Mouse (Mus musculus): Measurements from ENCODE around the gene Fam172a. TPM values are rescaled to one million over a fixed set of nuclear protein-coding genes. Genes with fewer than 3 reads are reported as not detected.

The Fam172a gene
- polyA plus RNA-seq, 1 experiment = 20.6 TPM

GRCm38 (mm10) chr13:78181071-78181929, 479.5 kb downstream of the Fam172a start:
- TF ChIP-seq CTCF (IDR thresholded peaks at IDR 0.05; ENCODE audit: borderline replicate concordance, extremely low read depth, insufficient read depth, insufficient read length) (no peak), POLR2A (IDR thresholded peaks at IDR 0.05; ENCODE audit: borderline replicate concordance, extremely low read depth, insufficient read depth, insufficient read length, poor library complexity, severe bottlenecking) (no peak)

GRCm38 (mm10) chr13:78181930-78182558, 480.2 kb downstream of the Fam172a start:
- no peak for TF ChIP-seq POLR2A (IDR thresholded peaks at IDR 0.05; ENCODE audit: borderline replicate concordance, extremely low read depth, insufficient read depth, insufficient read length, poor library complexity, severe bottlenecking)
- DNase-seq (ENCODE audit: low read depth) = peak; percentile 94

More at GRCm38 (mm10) chr13:78181071-78181929, 479.5 kb downstream of the Fam172a start:
- peak; percentile 87 for DNase-seq (ENCODE audit: low read depth)

GRCm38 (mm10) chr13:78183004-78183403, 481.2 kb downstream of the Fam172a start:
- TF ChIP-seq CTCF (IDR thresholded peaks at IDR 0.05; ENCODE audit: borderline replicate concordance, extremely low read depth, insufficient read depth, insufficient read length) (no peak), POLR2A (IDR thresholded peaks at IDR 0.05; ENCODE audit: borderline replicate concordance, extremely low read depth, insufficient read depth, insufficient read length, poor library complexity, severe bottlenecking) (no peak)
- DNase-seq (ENCODE audit: low read depth) = peak; percentile 81

GRCm38 (mm10) chr13:78183986-78184385, 482.2 kb downstream of the Fam172a start:
- peak; percentile 93 for DNase-seq (ENCODE audit: low read depth)
- TF ChIP-seq CTCF (IDR thresholded peaks at IDR 0.05; ENCODE audit: borderline replicate concordance, extremely low read depth, insufficient read depth, insufficient read length) (no peak), POLR2A (IDR thresholded peaks at IDR 0.05; ENCODE audit: borderline replicate concordance, extremely low read depth, insufficient read depth, insufficient read length, poor library complexity, severe bottlenecking) (no peak)

- DNase-seq (ENCODE audit: low read depth) = no peak
- TF ChIP-seq POLR2A (IDR thresholded peaks at IDR 0.05; ENCODE audit: borderline replicate concordance, extremely low read depth, insufficient read depth, insufficient read length, poor library complexity, severe bottlenecking) = no peak
These were observed 483.1 kb downstream of the Fam172a start for GRCm38 (mm10) chr13:78184786-78185466.

GRCm38 (mm10) chr13:78186340-78186946, 484.6 kb downstream of the Fam172a start:
- peak; percentile 78 for DNase-seq (ENCODE audit: low read depth)
- TF ChIP-seq POLR2A (IDR thresholded peaks at IDR 0.05; ENCODE audit: borderline replicate concordance, extremely low read depth, insufficient read depth, insufficient read length, poor library complexity, severe bottlenecking) = no peak
- peak; percentile 50 for TF ChIP-seq CTCF (IDR thresholded peaks at IDR 0.05; ENCODE audit: borderline replicate concordance, extremely low read depth, insufficient read depth, insufficient read length)

GRCm38 (mm10) chr13:78187833-78188232, 486.0 kb downstream of the Fam172a start:
- no peak for DNase-seq (ENCODE audit: low read depth)
- no peak for TF ChIP-seq CTCF (IDR thresholded peaks at IDR 0.05; ENCODE audit: borderline replicate concordance, extremely low read depth, insufficient read depth, insufficient read length)
- no peak for TF ChIP-seq POLR2A (IDR thresholded peaks at IDR 0.05; ENCODE audit: borderline replicate concordance, extremely low read depth, insufficient read depth, insufficient read length, poor library complexity, severe bottlenecking)

- no peak for DNase-seq (ENCODE audit: low read depth)
- TF ChIP-seq CTCF (IDR thresholded peaks at IDR 0.05; ENCODE audit: borderline replicate concordance, extremely low read depth, insufficient read depth, insufficient read length) (no peak), POLR2A (IDR thresholded peaks at IDR 0.05; ENCODE audit: borderline replicate concordance, extremely low read depth, insufficient read depth, insufficient read length, poor library complexity, severe bottlenecking) (no peak)
These were observed 487.8 kb downstream of the Fam172a start for GRCm38 (mm10) chr13:78189586-78189985.

- TF ChIP-seq POLR2A (IDR thresholded peaks at IDR 0.05; ENCODE audit: borderline replicate concordance, extremely low read depth, insufficient read depth, insufficient read length, poor library complexity, severe bottlenecking) (no peak), CTCF (IDR thresholded peaks at IDR 0.05; ENCODE audit: borderline replicate concordance, extremely low read depth, insufficient read depth, insufficient read length) (no peak)
- no peak for DNase-seq (ENCODE audit: low read depth)
These were observed 491.4 kb downstream of the Fam172a start for GRCm38 (mm10) chr13:78193211-78193610.

GRCm38 (mm10) chr13:78194135-78194849, 492.5 kb downstream of the Fam172a start:
- no peak for TF ChIP-seq CTCF (IDR thresholded peaks at IDR 0.05; ENCODE audit: borderline replicate concordance, extremely low read depth, insufficient read depth, insufficient read length)
- TF ChIP-seq POLR2A (IDR thresholded peaks at IDR 0.05; ENCODE audit: borderline replicate concordance, extremely low read depth, insufficient read depth, insufficient read length, poor library complexity, severe bottlenecking) = no peak
- no peak for DNase-seq (ENCODE audit: low read depth)
